8 mouse cellular contexts compared by ENCODE assay signal in genomic region chr2:75959850-75960365, GRCm38 (mm10). TPM values are rescaled to one million over a fixed set of nuclear protein-coding genes. Genes with fewer than 3 reads are reported as not detected.
DNase-seq lines count a peak whose midpoint lies in the region; ATAC-seq and TF ChIP-seq lines count a peak whose summit lies in the region.

No protein-coding gene starts in this region.

- 10% methylated on average over 15 of the region's 15 CpGs for WGBS in heart, embryonic 10.5 days
- WGBS in limb, embryonic 14.5 days: 10% methylated on average over 15 of the region's 15 CpGs
- WGBS in small intestine, adult 2 months: 27% methylated on average over 15 of the region's 15 CpGs

- no peaks in the 10 kb centered on the region for H3K9me3 ChIP-seq in heart, embryonic 10.5 days
- no peaks in the 10 kb centered on the region for H3K9me3 ChIP-seq in limb, embryonic 14.5 days (ENCODE audit: control insufficient read depth, low read length)

- no peak for TF ChIP-seq POLR2A in limb, embryonic 14.5 days (IDR thresholded peaks at IDR 0.05; ENCODE audit: borderline replicate concordance, extremely low read depth, insufficient read depth, insufficient read length)
- TF ChIP-seq POLR2A in small intestine, adult 2 months (IDR thresholded peaks at IDR 0.05; ENCODE audit: low read depth, low read length): no peak

- peak overlapping the region; percentile 36 for H3K4me3 ChIP-seq in heart, embryonic 10.5 days
- H3K4me3 ChIP-seq in limb, embryonic 14.5 days (replicated peaks; ENCODE audit: low read length): no peak overlapping the region
- 0 out of 2 replicates have a peak overlapping the region, but pooled peaks have one; percentile 24 for H3K4me3 ChIP-seq in small intestine, adult 2 months (ENCODE audit: low read depth, low read length)

- H3K36me3 ChIP-seq in heart, embryonic 10.5 days: no peaks in the 10 kb centered on the region
- H3K36me3 ChIP-seq in limb, embryonic 14.5 days (ENCODE audit: control insufficient read depth, insufficient read depth, low read length): no peaks in the 10 kb centered on the region
- H3K36me3 ChIP-seq in small intestine, adult 2 months (ENCODE audit: control insufficient read depth, insufficient read depth, low read length): no peaks in the 10 kb centered on the region

- DNase-seq in kidney, postnatal 4 days: peak; percentile 16 to 34
- DNase-seq in kidney, adult 8-10 months: no peak
- peak; percentile 25 for DNase-seq in cerebellum, adult 9-10 months
- no peak for DNase-seq in heart, embryonic 10.5 days (ENCODE audit: low spot score)
- peak; percentile 88 for DNase-seq in limb, embryonic 14.5 days (ENCODE audit: low spot score)
- no peak for DNase-seq in ovary, postnatal 10 days (ENCODE audit: low spot score)

- H3K4me2 ChIP-seq in limb, embryonic 14.5 days (replicated peaks; ENCODE audit: low read depth, low read length, severe bottlenecking): peak overlapping the region; percentile 41

- no peak overlapping the region for H3K9ac ChIP-seq in limb, embryonic 14.5 days (ENCODE audit: low read depth, low read length, severe bottlenecking)

- H3K4me1 ChIP-seq in heart, embryonic 10.5 days: peaks cover 41% of the 10 kb centered on the region
- H3K4me1 ChIP-seq in limb, embryonic 14.5 days (ENCODE audit: control insufficient read depth, insufficient read depth, low read length): peaks cover 59% of the 10 kb centered on the region
- H3K4me1 ChIP-seq in small intestine, adult 2 months (ENCODE audit: control insufficient read depth, insufficient read depth, insufficient read length, low read length): peaks cover 15% of the 10 kb centered on the region

- 0 out of 2 replicates have a peak, but pooled peaks cover 5% of the 10 kb centered on the region for H3K27me3 ChIP-seq in heart, embryonic 10.5 days (ENCODE audit: insufficient read depth, poor library complexity, severe bottlenecking)
- no peaks in the 10 kb centered on the region for H3K27me3 ChIP-seq in limb, embryonic 14.5 days (ENCODE audit: control insufficient read depth, insufficient read depth, low read length)
- no peaks in the 10 kb centered on the region for H3K27me3 ChIP-seq in small intestine, adult 2 months (ENCODE audit: control insufficient read depth, insufficient read depth, low read length)

- TF ChIP-seq CTCF in small intestine, adult 2 months (IDR thresholded peaks at IDR 0.05; ENCODE audit: extremely low read depth, insufficient read length, insufficient replicate concordance, low read depth, low read length): no peak

- ATAC-seq in limb, embryonic 14.5 days (ENCODE audit: low FRiP score, low read depth): peak; percentile 90
- no peak for ATAC-seq in erythroid progenitor cell, adult 5-6 weeks (replicated peaks; ENCODE audit: low FRiP score, poor library complexity, severe bottlenecking)

- H3K27ac ChIP-seq in heart, embryonic 10.5 days: peak overlapping the region; percentile 69
- H3K27ac ChIP-seq in limb, embryonic 14.5 days (replicated peaks; ENCODE audit: low read depth, low read length): peak overlapping the region; percentile 79
- peak overlapping the region; percentile 5; the same call in 1 of the 2 replicates for H3K27ac ChIP-seq in small intestine, adult 2 months (ENCODE audit: insufficient read depth, low read depth, low read length)

RNA-seq across cellular contexts. Expression of gene Ttc30a2, which starts 18.1 kb away (rescaled TPM):
- polyA plus RNA-seq in heart, embryonic 10.5 days (2016; fragmentation: Nextera tagmentation; extraction: Ambion mirVana): 0.60 and 0.64 TPM in 2 replicates
- polyA plus RNA-seq in limb, embryonic 14.5 days (2012; rRNA removed): 0.35 and 0.47 TPM in 2 replicates
- polyA plus RNA-seq in limb, embryonic 14.5 days (2014; fragmentation: Nextera tagmentation; extraction: Ambion mirVana): 0.30 TPM in 2 replicates
- 0.09 and 0.11 TPM in 2 replicates for polyA plus RNA-seq in small intestine, adult 2 months (2012; rRNA removed)
- not detected in 2 replicates for total RNA-seq in erythroid progenitor cell, adult 5-6 weeks (2015; ENCODE audit: low replicate concordance)
- not detected in 2 replicates for total RNA-seq in erythroid progenitor cell, adult 5-6 weeks (2017; ENCODE audit: low replicate concordance)

RNA-seq across cellular contexts. Expression of gene Ttc30b, which starts 21.5 kb away (rescaled TPM):
- polyA plus RNA-seq in heart, embryonic 10.5 days (2016; fragmentation: Nextera tagmentation; extraction: Ambion mirVana): 6.1 and 8.1 TPM in 2 replicates
- 7.8 and 8.4 TPM in 2 replicates for polyA plus RNA-seq in limb, embryonic 14.5 days (2012; rRNA removed)
- polyA plus RNA-seq in limb, embryonic 14.5 days (2014; fragmentation: Nextera tagmentation; extraction: Ambion mirVana): 10.8 and 11.2 TPM in 2 replicates
- 2.9 and 5.9 TPM in 2 replicates for polyA plus RNA-seq in small intestine, adult 2 months (2012; rRNA removed)
- 1.4 TPM in 1 of 2 replicates, not detected in the other for total RNA-seq in erythroid progenitor cell, adult 5-6 weeks (2015; ENCODE audit: low replicate concordance)
- not detected in 2 replicates for total RNA-seq in erythroid progenitor cell, adult 5-6 weeks (2017; ENCODE audit: low replicate concordance)

RNA-seq across cellular contexts. Expression of gene Ttc30a1, which starts 21.9 kb away (rescaled TPM):
- polyA plus RNA-seq in heart, embryonic 10.5 days (2016; fragmentation: Nextera tagmentation; extraction: Ambion mirVana): 7.0 and 7.4 TPM in 2 replicates
- 6.9 TPM in 2 replicates for polyA plus RNA-seq in limb, embryonic 14.5 days (2012; rRNA removed)
- polyA plus RNA-seq in limb, embryonic 14.5 days (2014; fragmentation: Nextera tagmentation; extraction: Ambion mirVana): 5.9 and 6.7 TPM in 2 replicates
- polyA plus RNA-seq in small intestine, adult 2 months (2012; rRNA removed): 1.1 and 1.3 TPM in 2 replicates
- total RNA-seq in erythroid progenitor cell, adult 5-6 weeks (2015; ENCODE audit: low replicate concordance): 0.84 and 2.2 TPM in 2 replicates
- total RNA-seq in erythroid progenitor cell, adult 5-6 weeks (2017; ENCODE audit: low replicate concordance): 0.45 and 0.51 TPM in 2 replicates

Comparison
In these comparisons a context has a peak if more than half of its experiments do, and no peak if none do; other contexts are left out.
1. DNase-seq: peak in kidney, postnatal 4 days (2 of 2), cerebellum, adult 9-10 months (single experiment) and limb, embryonic 14.5 days (single experiment); none in kidney, adult 8-10 months (0 of 2), heart, embryonic 10.5 days (single experiment) and ovary, postnatal 10 days (single experiment).
2. H3K27ac ChIP-seq: peak in every context shown above with its lines; median percentile 79 in limb, embryonic 14.5 days; 69 in heart, embryonic 10.5 days; 5 in small intestine, adult 2 months.